Mouse (Mus musculus) adrenal gland, adult 8-10 months (tissue): ENCODE results near the gene Pm20d1. TPM values are rescaled to one million over a fixed set of nuclear protein-coding genes. Genes with fewer than 3 reads are reported as not detected.
A peak's percentile ranks its signal among the peaks of the same experiment; 100 is the strongest.

ENCODE experiments used
- DNase-seq: peaks from one replicate; pipeline ENCODE4 v3.0.0; 2022
- total RNA-seq, 4 experiments: library from RNA; stranded (reverse); gene quantifications; 2 replicates each; pipeline ENCODE4 v1.2.4; 2022

The Pm20d1 gene
- total RNA-seq, 4 experiments from 2014 or later, result 6.2 to 15.0 (median 10.6) TPM

- DNase-seq, result no peak
These were observed 33.4 kb downstream of the Pm20d1 start for GRCm38 (mm10) chr1:131830561-131830960.

GRCm38 (mm10) chr1:131830971-131831641 is 33.9 kb downstream of the Pm20d1 start:
- no peak for DNase-seq

GRCm38 (mm10) chr1:131837035-131837434 is 39.9 kb downstream of the Pm20d1 start:
- DNase-seq, result no peak

GRCm38 (mm10) chr1:131838542-131838941 is 41.4 kb downstream of the Pm20d1 start:
- DNase-seq, result peak; percentile 45

- DNase-seq, result no peak
These were observed 42.1 kb downstream of the Pm20d1 start for GRCm38 (mm10) chr1:131839279-131839678.

- peak; percentile 47 for DNase-seq
These were observed 45.0 kb downstream of the Pm20d1 start for GRCm38 (mm10) chr1:131842221-131842620.

- no peak for DNase-seq
These were observed 46.6 kb downstream of the Pm20d1 start for GRCm38 (mm10) chr1:131843758-131844157.

GRCm38 (mm10) chr1:131844883-131845282 is 47.7 kb downstream of the Pm20d1 start:
- no peak for DNase-seq

- DNase-seq, result no peak
These were observed 49.1 kb downstream of the Pm20d1 start for GRCm38 (mm10) chr1:131846255-131846654.

- no peak for DNase-seq
These were observed 64.6 kb downstream of the Pm20d1 start for GRCm38 (mm10) chr1:131861811-131862210.

GRCm38 (mm10) chr1:131865596-131865995 is 68.4 kb downstream of the Pm20d1 start:
- no peak for DNase-seq

GRCm38 (mm10) chr1:131866304-131866999 is 69.3 kb downstream of the Pm20d1 start:
- no peak for DNase-seq

- DNase-seq, result peak; percentile 89
These were observed 70.1 kb downstream of the Pm20d1 start, which contains the start of gene Rab29 for GRCm38 (mm10) chr1:131867093-131867945. Rab29 (plus strand) TSS chr1:131867224.

GRCm38 (mm10) chr1:131867946-131868290 is 70.7 kb downstream of the Pm20d1 start:
- DNase-seq, result no peak

- DNase-seq, result no peak
These were observed 72.4 kb downstream of the Pm20d1 start for GRCm38 (mm10) chr1:131869561-131869960.

Other genes with a start within 250 kb of the Pm20d1 start
- gene Avpr1b, start 198.1 kb upstream of the Pm20d1 start, total RNA-seq, result not detected
- under 1 TPM; 0.43 to 0.81 (median 0.50) TPM for gene Ctse, start 159.1 kb upstream of the Pm20d1 start, total RNA-seq
- 10 to 100 TPM in 2 of 4 experiments, 1 to 10 TPM in 2; 6.6 to 17.4 (median 11.0) TPM for gene Rab7b, start 108.7 kb upstream of the Pm20d1 start, total RNA-seq
- under 1 TPM in 3 of 4 experiments, not detected in 1; 0.06 to 0.28 (median 0.23) TPM for gene Slc26a9, start 53.4 kb upstream of the Pm20d1 start, total RNA-seq
- 10 to 100 TPM; 49.1 to 57.2 (median 53.0) TPM for gene Slc41a1, start 30.1 kb downstream of the Pm20d1 start, total RNA-seq
- gene Rab29, start 69.8 kb downstream of the Pm20d1 start, total RNA-seq, result 10 to 100 TPM; 15.0 to 28.6 (median 22.0) TPM
- 100 to 1,000 TPM; 134 to 174 (median 151) TPM for gene Nucks1, start 113.2 kb downstream of the Pm20d1 start, total RNA-seq
- 10 to 100 TPM; 18.4 to 53.4 (median 36.3) TPM for gene Slc45a3, start 165.6 kb downstream of the Pm20d1 start, total RNA-seq
- gene Elk4, start 210.2 kb downstream of the Pm20d1 start, total RNA-seq, result 100 to 1,000 TPM in 3 of 4 experiments, 10 to 100 TPM in 1; 91.7 to 118 (median 106) TPM